Mouse (Mus musculus) MEL (cell line): ENCODE measurements at regions not wholly inside any gene's neighbourhood (a gene's known extent, or its start where the extent isn't known, plus 50 kb on each side); places are given as distances from the start of the nearest gene placed in this dataset.

ENCODE experiments used
- CTCF ChIP-seq, 3 experiments: IDR thresholded peaks in 2 of 3; conservative IDR thresholded peaks in 1 of 3; 2 replicates each; pipeline ENCODE4 v1.5.1; 2011 to 2012; ENCODE audit warnings: low read length in 3 of 3, low read depth in 2 of 3, mild to moderate bottlenecking in 2 of 3, improper control_type of control experiment in 1 of 3, inconsistent platforms in 1 of 3, mixed read lengths in 1 of 3, moderate library complexity in 1 of 3; ENCODE audit not compliant: control insufficient read depth in 1 of 3, insufficient read depth in 1 of 3, poor library complexity in 1 of 3, severe bottlenecking in 1 of 3
- E2F4 ChIP-seq: IDR thresholded peaks from 2 replicates; pipeline ENCODE4 v1.6.1; 2011; ENCODE audit warnings: low read depth, low read length, improper control_type of control experiment, borderline replicate concordance
- EP300 ChIP-seq, 2 experiments: IDR thresholded peaks; 2 replicates each; pipeline ENCODE4 v1.6.1; 2011; ENCODE audit warnings: improper control_type of control experiment in 2 of 2, low read length in 2 of 2, low read depth in 1 of 2, mild to moderate bottlenecking in 1 of 2
- MAX ChIP-seq: IDR thresholded peaks from 2 replicates; pipeline ENCODE4 v1.6.1; 2011; ENCODE audit warnings: low read length, improper control_type of control experiment
- MXI1 ChIP-seq: IDR thresholded peaks from 2 replicates; pipeline ENCODE4 v1.6.1; 2011; ENCODE audit warnings: mild to moderate bottlenecking, low read depth, low read length, improper control_type of control experiment
- POLR2A ChIP-seq, 2 experiments: IDR thresholded peaks; 2 replicates each; pipeline ENCODE4 v1.6.1; 2011 to 2012; ENCODE audit warnings: low read length in 2 of 2, mild to moderate bottlenecking in 2 of 2, control low read depth in 1 of 2, improper control_type of control experiment in 1 of 2, low read depth in 1 of 2, moderate library complexity in 1 of 2; ENCODE audit not compliant: control insufficient read depth in 1 of 2, insufficient read depth in 1 of 2, poor library complexity in 1 of 2
- POLR2AphosphoS2 ChIP-seq: IDR thresholded peaks from 2 replicates; pipeline ENCODE4 v1.6.1; 2011; ENCODE audit warnings: low read length, improper control_type of control experiment
- POLR2AphosphoS5 ChIP-seq: IDR thresholded peaks from 2 replicates; pipeline ENCODE4 v1.6.1; 2012; ENCODE audit warnings: low read depth, borderline replicate concordance, mild to moderate bottlenecking, inconsistent platforms, low read length, moderate library complexity, mixed read lengths
- RAD21 ChIP-seq: IDR thresholded peaks from 2 replicates; pipeline ENCODE4 v1.6.1; 2011; ENCODE audit warnings: mild to moderate bottlenecking, low read depth, low read length, improper control_type of control experiment
- TAL1 ChIP-seq: IDR thresholded peaks from 2 replicates; pipeline ENCODE4 v1.6.1; 2012; ENCODE audit warnings: mild to moderate bottlenecking, inconsistent platforms, low read length, moderate library complexity, mixed read lengths
- USF1 ChIP-seq: IDR thresholded peaks from 2 replicates; pipeline ENCODE4 v1.6.1; 2014; ENCODE audit warnings: low read depth, mild to moderate bottlenecking, inconsistent platforms, low read length, improper control_type of control experiment, moderate library complexity
- ZKSCAN1 ChIP-seq: IDR thresholded peaks from 2 replicates; pipeline ENCODE4 v1.6.1; 2012; ENCODE audit warnings: low read depth, mild to moderate bottlenecking, inconsistent platforms, low read length, improper control_type of control experiment, moderate library complexity
- ZNF384 ChIP-seq: IDR thresholded peaks from 2 replicates; pipeline ENCODE4 v1.6.1; 2012; ENCODE audit warnings: low read depth, mild to moderate bottlenecking, inconsistent platforms, low read length, improper control_type of control experiment

- no peak for TF ChIP-seq CTCF (IDR thresholded peaks at IDR 0.05 in 2 of 3, conservative IDR thresholded peaks at IDR 0.05 in 1 of 3; ENCODE audit: control insufficient read depth in 1 of 3, insufficient read depth in 1 of 3, low read depth in 2 of 3, low read length in 3 of 3, poor library complexity in 1 of 3, severe bottlenecking in 1 of 3)
- no peak for TF ChIP-seq POLR2AphosphoS2
- no peak for TF ChIP-seq EP300 (IDR thresholded peaks at IDR 0.05; ENCODE audit: low read depth in 1 of 2, low read length in 2 of 2)
- TF ChIP-seq POLR2AphosphoS5: no peak
- no peak for TF ChIP-seq ZKSCAN1
- TF ChIP-seq POLR2A (IDR thresholded peaks at IDR 0.05; ENCODE audit: control insufficient read depth in 1 of 2, insufficient read depth in 1 of 2, low read depth in 1 of 2, low read length in 2 of 2, poor library complexity in 1 of 2): no peak
- TF ChIP-seq ZNF384: no peak
- TF ChIP-seq RAD21: no peak
- TF ChIP-seq USF1: no peak
- no peak for TF ChIP-seq E2F4
- no peak for TF ChIP-seq TAL1
- TF ChIP-seq MXI1: no peak
- TF ChIP-seq MAX: no peak
Measured at GRCm38 (mm10) chr8:107650306-107650705, 62.0 kb upstream of the Psmd7 start.
